Mouse (Mus musculus): Measurements from ENCODE around the gene Igf1r. TPM values are rescaled to one million over a fixed set of nuclear protein-coding genes. Genes with fewer than 3 reads are reported as not detected.

The Igf1r gene
- total RNA-seq, 2 experiments from 2014 or later = 52.7 to 54.3 TPM

- intact Hi-C loops (cut with DNase I) = no loop called here
- no peak for DNase-seq (ENCODE audit: extremely low spot score in 1 of 2, low spot score in 2 of 2)
- Histone ChIP-seq H3K27ac (no peak overlapping the region), H3K4me3 (no peak overlapping the region)
- TF ChIP-seq CTCF (IDR thresholded peaks at IDR 0.05) = no peak
These were observed 34.2 kb downstream of the Igf1r start for GRCm38 (mm10) chr7:67986816-67987215.

- no peak overlapping the region for H3K27ac ChIP-seq
- intact Hi-C loops (cut with DNase I) = no loop called here
- TF ChIP-seq CTCF (IDR thresholded peaks at IDR 0.05) = no peak
These were observed 36.7 kb downstream of the Igf1r start for GRCm38 (mm10) chr7:67989376-67989775.

GRCm38 (mm10) chr7:67993614-67994013, 41.0 kb downstream of the Igf1r start:
- TF ChIP-seq CTCF (IDR thresholded peaks at IDR 0.05) = no peak
- DNase-seq (ENCODE audit: extremely low spot score in 1 of 2, low spot score in 2 of 2) = no peak
- Histone ChIP-seq H3K27ac (no peak overlapping the region), H3K4me3 (no peak overlapping the region)
- intact Hi-C loops (cut with DNase I) = no loop called here

More at GRCm38 (mm10) chr7:67989376-67989775, 36.7 kb downstream of the Igf1r start:
- no peak overlapping the region for H3K4me3 ChIP-seq
- DNase-seq (ENCODE audit: extremely low spot score in 1 of 2, low spot score in 2 of 2) = no peak

- Histone ChIP-seq H3K4me3 (no peak overlapping the region), H3K27ac (no peak overlapping the region)
- DNase-seq (ENCODE audit: extremely low spot score in 1 of 2, low spot score in 2 of 2) = no peak
- no peak for TF ChIP-seq CTCF (IDR thresholded peaks at IDR 0.05)
- intact Hi-C loops (cut with DNase I) = no loop called here
These were observed 41.8 kb downstream of the Igf1r start for GRCm38 (mm10) chr7:67994346-67994858.

GRCm38 (mm10) chr7:67995276-67995675, 42.6 kb downstream of the Igf1r start:
- intact Hi-C loops (cut with DNase I) = no loop called here
- no peak overlapping the region for H3K4me3 ChIP-seq
- H3K27ac ChIP-seq = no peak overlapping the region
- no peak for TF ChIP-seq CTCF (IDR thresholded peaks at IDR 0.05)
- no peak for DNase-seq (ENCODE audit: extremely low spot score in 1 of 2, low spot score in 2 of 2)

- no peak overlapping the region for H3K27ac ChIP-seq
- no peak overlapping the region for H3K4me3 ChIP-seq
- DNase-seq (ENCODE audit: extremely low spot score in 1 of 2, low spot score in 2 of 2) = no peak
- intact Hi-C loops (cut with DNase I) = no loop called here
- TF ChIP-seq CTCF (IDR thresholded peaks at IDR 0.05) = no peak
These were observed 43.8 kb downstream of the Igf1r start for GRCm38 (mm10) chr7:67996202-67996960.

- TF ChIP-seq CTCF (IDR thresholded peaks at IDR 0.05) = no peak
- intact Hi-C loops (cut with DNase I) = no loop called here
- DNase-seq (ENCODE audit: extremely low spot score in 1 of 2, low spot score in 2 of 2) = no peak
- H3K27ac ChIP-seq = no peak overlapping the region
- no peak overlapping the region for H3K4me3 ChIP-seq
These were observed 48.6 kb downstream of the Igf1r start for GRCm38 (mm10) chr7:68001269-68001668.

GRCm38 (mm10) chr7:68006074-68006473, 53.4 kb downstream of the Igf1r start:
- H3K27ac ChIP-seq = no peak overlapping the region
- H3K4me3 ChIP-seq = no peak overlapping the region
- intact Hi-C loops (cut with DNase I) = no loop called here
- TF ChIP-seq CTCF (IDR thresholded peaks at IDR 0.05) = no peak
- DNase-seq (ENCODE audit: extremely low spot score in 1 of 2, low spot score in 2 of 2) = no peak

GRCm38 (mm10) chr7:68006496-68006895, 53.9 kb downstream of the Igf1r start:
- Histone ChIP-seq H3K27ac (no peak overlapping the region), H3K4me3 (no peak overlapping the region)
- intact Hi-C loops (cut with DNase I) = no loop called here
- TF ChIP-seq CTCF (IDR thresholded peaks at IDR 0.05) = no peak
- DNase-seq (ENCODE audit: extremely low spot score in 1 of 2, low spot score in 2 of 2) = no peak

GRCm38 (mm10) chr7:68009635-68010034, 57.0 kb downstream of the Igf1r start:
- no peak; the same call in 1 of the 2 replicates for TF ChIP-seq CTCF (IDR thresholded peaks at IDR 0.05)
- intact Hi-C loops (cut with DNase I) = no loop called here
- no peak for DNase-seq (ENCODE audit: extremely low spot score in 1 of 2, low spot score in 2 of 2)
- Histone ChIP-seq H3K4me3 (no peak overlapping the region), H3K27ac (no peak overlapping the region)

GRCm38 (mm10) chr7:68010168-68010567, 57.5 kb downstream of the Igf1r start:
- intact Hi-C loops (cut with DNase I) = no loop called here
- TF ChIP-seq CTCF (IDR thresholded peaks at IDR 0.05) = no peak
- Histone ChIP-seq H3K4me3 (no peak overlapping the region), H3K27ac (no peak overlapping the region)
- DNase-seq (ENCODE audit: extremely low spot score in 1 of 2, low spot score in 2 of 2) = no peak

GRCm38 (mm10) chr7:68010802-68011201, 58.2 kb downstream of the Igf1r start:
- no peak for DNase-seq (ENCODE audit: extremely low spot score in 1 of 2, low spot score in 2 of 2)
- H3K27ac ChIP-seq = no peak overlapping the region
- H3K4me3 ChIP-seq = no peak overlapping the region
- intact Hi-C loops (cut with DNase I) = no loop called here
- no peak for TF ChIP-seq CTCF (IDR thresholded peaks at IDR 0.05)
